Mouse (Mus musculus) ovary, postnatal 36 days (tissue): ENCODE results near the gene Gm13305.
"Not testable (repeated sequence)": the region's sequence is repeated elsewhere in the genome, so short reads cannot be mapped to it uniquely, and the experiment has no call there.

Source experiments
- DNase-seq: peaks from one replicate; pipeline ENCODE4 v3.0.0; 2022; ENCODE audit warnings: low spot score, mixed read lengths

The Gm13305 gene

DNA sequence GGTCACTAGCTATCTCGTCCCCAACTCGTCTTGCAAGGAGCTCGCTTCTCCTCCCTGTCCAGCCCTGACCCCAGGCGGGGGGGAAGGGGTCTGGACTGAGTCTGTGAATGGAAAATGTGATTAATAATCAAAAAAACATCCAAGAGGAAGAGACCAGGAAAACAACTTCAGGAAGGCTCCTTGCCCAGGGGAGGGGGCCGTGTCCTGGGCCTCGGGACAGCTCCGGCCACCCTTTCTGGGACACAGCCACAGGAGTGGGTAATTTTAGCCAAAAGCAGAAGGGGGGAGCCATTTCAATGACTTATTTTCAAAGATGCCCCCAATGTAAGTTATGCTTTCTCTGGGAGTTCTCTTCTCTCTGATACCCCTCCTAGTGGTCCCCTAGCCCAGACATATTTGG, at the start of gene Gm13305:
TSS of gene Gm13305 (minus strand) at position 101 of the 400 bp plus-strand sequence.
- DNase-seq = not testable (repeated sequence)

GRCm38 (mm10) chr4:42184980-42185372, 16.6 kb upstream of the Gm13305 start:
- not testable (repeated sequence) for DNase-seq

DNA sequence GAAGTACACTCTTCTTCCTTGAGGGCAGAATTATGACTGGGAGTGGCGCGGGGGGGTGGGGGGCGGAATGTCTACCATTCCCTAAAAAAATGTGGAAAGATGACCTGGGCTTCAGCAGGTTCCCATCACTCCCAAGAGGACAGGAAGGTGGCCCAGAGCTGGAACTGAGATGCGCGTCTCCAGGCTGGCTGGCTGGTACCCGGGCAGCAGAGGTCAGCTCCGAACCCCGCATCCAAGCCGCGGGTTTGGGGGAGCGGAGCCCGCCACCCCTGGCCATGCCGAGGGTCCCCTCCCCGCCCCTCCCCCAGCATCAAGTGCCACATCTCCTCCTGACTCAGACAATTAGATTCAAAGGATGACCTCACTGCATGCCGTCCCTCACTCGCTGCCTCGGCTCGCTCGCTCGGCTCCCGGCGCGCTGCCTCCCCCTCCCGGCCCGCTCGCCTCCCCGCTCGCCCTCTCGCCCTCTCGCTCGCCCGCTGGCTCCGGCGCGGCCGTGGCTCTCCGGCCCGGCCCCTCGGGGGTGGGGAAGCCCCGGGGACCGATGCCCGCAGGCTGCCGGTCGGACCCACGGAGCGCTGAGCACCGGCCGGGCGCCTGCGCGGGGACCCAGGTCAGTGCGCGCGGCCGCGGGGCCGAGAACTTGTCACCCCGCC, 16.0 kb upstream of the Gm13305 start:
- not testable (repeated sequence) for DNase-seq

DNA sequence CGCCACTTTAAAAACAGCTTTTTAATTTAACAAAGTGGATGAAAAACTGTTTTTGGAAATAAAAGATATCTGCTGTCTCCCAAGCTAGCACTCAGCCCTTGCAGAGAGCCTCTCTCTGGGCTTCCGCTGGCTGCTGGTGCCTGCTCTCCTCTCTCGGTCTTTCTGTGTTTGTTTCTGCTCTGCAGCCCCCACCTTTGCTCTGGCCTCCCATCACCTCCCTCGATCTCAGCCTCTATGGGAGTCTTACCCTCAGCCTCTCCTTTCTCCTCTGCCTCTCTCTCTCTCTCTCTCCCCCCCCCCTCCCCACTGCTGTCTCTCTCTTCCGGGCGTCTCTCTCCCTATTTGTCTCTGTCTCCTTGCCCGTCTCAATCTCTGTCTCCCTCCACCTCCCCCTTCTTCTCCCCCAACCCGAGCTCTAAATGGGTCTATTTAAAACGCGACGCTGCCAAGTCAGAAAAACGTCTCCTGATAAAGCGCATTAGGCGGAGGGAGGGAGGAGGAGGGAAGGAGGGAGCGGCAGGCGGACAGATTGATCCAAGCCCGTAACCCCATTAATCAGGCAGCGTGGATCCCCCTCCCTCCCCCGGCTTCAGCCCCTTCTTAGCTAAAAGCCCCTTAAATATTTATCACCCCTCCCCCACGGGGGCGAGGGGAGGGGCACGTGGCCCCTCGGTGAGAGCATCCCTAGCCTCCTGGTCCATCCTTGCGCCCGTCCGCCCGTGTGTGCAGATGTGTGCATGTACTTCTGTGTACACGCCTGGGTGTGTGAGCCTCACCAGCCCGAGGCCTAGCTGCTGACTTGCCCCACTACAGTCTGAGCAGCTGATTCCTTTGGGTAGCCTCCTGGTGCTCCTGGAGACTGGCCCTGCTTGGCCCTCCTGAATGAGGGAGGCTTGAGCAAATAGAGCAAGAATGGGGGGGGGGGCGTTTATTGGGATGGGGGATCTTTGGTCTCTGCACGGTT, 15.1 kb upstream of the Gm13305 start:
- not testable (repeated sequence) for DNase-seq

- not testable (repeated sequence) for DNase-seq
Measured at GRCm38 (mm10) chr4:42178243-42178642, 9.8 kb upstream of the Gm13305 start.

- DNase-seq = not testable (repeated sequence)
Measured at GRCm38 (mm10) chr4:42153136-42153535, 15.3 kb downstream of the Gm13305 start, which contains the start of gene Gm13306. TSS of gene Gm13306 (plus strand) at chr4:42153436.

GRCm38 (mm10) chr4:42114517-42114916, 53.9 kb downstream of the Gm13305 start, which contains the start of gene Gm13304:
TSS of gene Gm13304 (plus strand) at chr4:42114817.
- not testable (repeated sequence) for DNase-seq
